Mouse (Mus musculus) CH12F3 (cell line): ENCODE results near the gene Gm904.
"Not testable (repeated sequence)": the region's sequence is repeated elsewhere in the genome, so short reads cannot be mapped to it uniquely, and the experiment has no call there.

ENCODE experiments used
- in situ Hi-C: fragments of 300-500 bp; cut with MboI; formaldehyde crosslinking; loops from 2 replicates; pipeline ENCODE4 v1.14.3; 2020; ENCODE audit warnings: low sequenced_read_pairs

Gm904 gene

GRCm38 (mm10) chr13:50642928-50643327 lies at the start of gene Gm904:
Gm904 (plus strand) TSS chr13:50643228.
- in situ Hi-C loops = not testable (repeated sequence)

- in situ Hi-C loops = not testable (repeated sequence)
Measured at GRCm38 (mm10) chr13:50648771-50649170, 5.7 kb downstream of the Gm904 start.
